Mouse (Mus musculus) frontal cortex, postnatal 14 days (tissue): ENCODE results near the gene Fndc9.

Source experiments
- DNase-seq, 2 experiments: peaks; one replicate each; pipeline ENCODE4 v3.0.0; 2022; ENCODE audit warnings: low spot score in 2 of 2

Fndc9 gene

GRCm38 (mm10) chr11:46276778-46277177 is 41.4 kb downstream of the Fndc9 start:
- no peak for DNase-seq

GRCm38 (mm10) chr11:46278140-46278539 is 42.8 kb downstream of the Fndc9 start:
- DNase-seq = no peak

- no peak for DNase-seq
Measured at GRCm38 (mm10) chr11:46278709-46279108, 43.4 kb downstream of the Fndc9 start.

GRCm38 (mm10) chr11:46282612-46283011 is 47.3 kb downstream of the Fndc9 start:
- DNase-seq = no peak

GRCm38 (mm10) chr11:46283800-46284199 is 48.5 kb downstream of the Fndc9 start:
- no peak for DNase-seq

GRCm38 (mm10) chr11:46286803-46287202 is 51.5 kb downstream of the Fndc9 start:
- no peak for DNase-seq

GRCm38 (mm10) chr11:46288091-46288490 is 52.8 kb downstream of the Fndc9 start:
- DNase-seq = no peak

GRCm38 (mm10) chr11:46289022-46289421 is 53.7 kb downstream of the Fndc9 start:
- DNase-seq = no peak
